5 mouse cellular contexts compared by ENCODE assay signal in genomic region chr3:21053337-21053736, GRCm38 (mm10).
DNase-seq lines count a peak whose midpoint lies in the region; ATAC-seq and TF ChIP-seq lines count a peak whose summit lies in the region.
"Not testable (repeated sequence)": the region's sequence is repeated elsewhere in the genome, so short reads cannot be mapped to it uniquely, and the experiment has no call there.

No protein-coding gene starts in this region.

- not testable (repeated sequence) for DNase-seq in heart, postnatal 0 days (ENCODE audit: low spot score); liver, embryonic 13.5 days

- not testable (repeated sequence) for H3K27me3 ChIP-seq in heart, embryonic 15.5 days; heart, postnatal 0 days (ENCODE audit: control insufficient read depth, insufficient read depth, low read length); liver, embryonic 13.5 days

- H3K9ac ChIP-seq in heart, embryonic 15.5 days; heart, postnatal 0 days (replicated peaks; ENCODE audit: low read depth, low read length); liver, embryonic 13.5 days: not testable (repeated sequence)

- not testable (repeated sequence) for H3K9me3 ChIP-seq in heart, embryonic 15.5 days (replicated peaks); heart, postnatal 0 days (replicated peaks; ENCODE audit: control insufficient read depth, low read length); liver, embryonic 13.5 days (replicated peaks)

- 52% methylated on average over 1 of the region's 2 CpGs for WGBS in heart, embryonic 15.5 days
- 27% methylated on average over 1 of the region's 2 CpGs for WGBS in heart, postnatal 0 days
- WGBS in liver, embryonic 13.5 days (ENCODE audit: insufficient replicate concordance), result 32% methylated on average over 1 of the region's 2 CpGs

- not testable (repeated sequence) for H3K4me2 ChIP-seq in heart, embryonic 15.5 days; heart, postnatal 0 days (ENCODE audit: low read depth, low read length); liver, embryonic 13.5 days

- TF ChIP-seq EP300 in heart, postnatal 0 days (IDR thresholded peaks at IDR 0.05; ENCODE audit: low read depth), result not testable (repeated sequence)

- H3K4me1 ChIP-seq in heart, embryonic 15.5 days (replicated peaks); heart, postnatal 0 days (ENCODE audit: control insufficient read depth, insufficient read depth); liver, embryonic 13.5 days (replicated peaks): not testable (repeated sequence)

- not testable (repeated sequence) for H3K4me3 ChIP-seq in heart, embryonic 15.5 days; heart, postnatal 0 days (ENCODE audit: low read depth, low read length); liver, embryonic 13.5 days (replicated peaks)

- H3K36me3 ChIP-seq in heart, embryonic 15.5 days; heart, postnatal 0 days (replicated peaks; ENCODE audit: control insufficient read depth, insufficient read depth, low read length); liver, embryonic 13.5 days: not testable (repeated sequence)

- not testable (repeated sequence) for TF ChIP-seq CTCF in heart, postnatal 0 days (IDR thresholded peaks at IDR 0.05; ENCODE audit: low read depth)

- ATAC-seq in common myeloid progenitor, adult 5-6 weeks (replicated peaks; ENCODE audit: low read depth, poor library complexity, severe bottlenecking), result 0 out of 2 replicates have a peak, but pooled peaks have one; percentile 8
- ATAC-seq in heart, embryonic 15.5 days (replicated peaks; ENCODE audit: insufficient number of reproducible peaks, insufficient read depth, low FRiP score, low read depth), result peak; percentile 31; the same call in 1 of the 2 replicates
- peak; percentile 71 for ATAC-seq in heart, postnatal 0 days (ENCODE audit: insufficient read depth, low read depth)
- ATAC-seq in liver, embryonic 13.5 days (ENCODE audit: low read depth), result peak; percentile 43; the same call in 1 of the 2 replicates
- peak; percentile 89 for ATAC-seq in megakaryocyte-erythroid progenitor cell, adult 5-6 weeks (replicated peaks; ENCODE audit: low FRiP score, low TSS enrichment, poor library complexity, severe bottlenecking)

- H3K27ac ChIP-seq in heart, embryonic 15.5 days; heart, postnatal 0 days (ENCODE audit: low read depth); liver, embryonic 13.5 days: not testable (repeated sequence)

Comparison
In these comparisons a context has a peak if more than half of its experiments do, and no peak if none do; other contexts are left out.
1. ATAC-seq: peak in every context shown above with its lines; median percentile 89 in megakaryocyte-erythroid progenitor cell, adult 5-6 weeks; 71 in heart, postnatal 0 days; 43 in liver, embryonic 13.5 days; 31 in heart, embryonic 15.5 days; 8 in common myeloid progenitor, adult 5-6 weeks.